15 mouse cellular contexts compared by ENCODE assay signal in genomic region chr4:133262375-133262765, GRCm38 (mm10). TPM values are rescaled to one million over a fixed set of nuclear protein-coding genes. Genes with fewer than 3 reads are reported as not detected.
A peak's percentile ranks its signal among the peaks of the same experiment; 100 is the strongest.
DNase-seq lines count a peak whose midpoint lies in the region; ATAC-seq and TF ChIP-seq lines count a peak whose summit lies in the region.
"Had no signal": no experiment of that assay in that cellular context is flagged by ENCODE, and none has a peak within 500 bp of the region (broad histone marks: within the 10 kb centered on the region; RNA-seq: fewer than 3 reads in every experiment).

No protein-coding gene starts in this region.

- TF ChIP-seq EP300 in CH12.LX (IDR thresholded peaks at IDR 0.05; ENCODE audit: low read length): no peak

- no peak for DNase-seq in hindbrain, embryonic 10.5 days (ENCODE audit: low spot score)
- no peak for DNase-seq in CH12.LX (ENCODE audit: extremely low read depth)
- no peak for DNase-seq in embryonic facial prominence, embryonic 14.5 days (ENCODE audit: low spot score)
- DNase-seq in gastrocnemius, adult 2 months: no peak
- DNase-seq in cerebellum, adult 11-12 months: no peak
- DNase-seq in urinary bladder, postnatal 4 days (ENCODE audit: low spot score in 2 of 2): no peak
- DNase-seq: adrenal gland, postnatal 25 days; gastrocnemius, postnatal 25 days; heart, postnatal 36 days; kidney, adult 11 months; lung, postnatal 10 days; right cerebral cortex, postnatal 4 days had no signal

- H3K9ac ChIP-seq in hindbrain, embryonic 12.5 days: no peak overlapping the region
- H3K9ac ChIP-seq in CH12.LX (ENCODE audit: insufficient read depth, low read depth): peak overlapping the region; percentile 46
- H3K9ac ChIP-seq in embryonic facial prominence, embryonic 14.5 days (ENCODE audit: low read depth, low read length): peak overlapping the region; percentile 11; the same call in 1 of the 2 replicates

- H3K27ac ChIP-seq in hindbrain, embryonic 10.5 days: peak overlapping the region; percentile 12; the same call in 1 of the 2 replicates
- no peak overlapping the region for H3K27ac ChIP-seq in hindbrain, embryonic 12.5 days
- H3K27ac ChIP-seq in CH12.LX (ENCODE audit: insufficient read depth, low read depth): peak overlapping the region; percentile 14; the same call in 1 of the 2 replicates
- peak overlapping the region; percentile 36; the same call in 1 of the 2 replicates for H3K27ac ChIP-seq in embryonic facial prominence, embryonic 14.5 days (replicated peaks; ENCODE audit: low read depth, low read length)
- no peak overlapping the region for H3K27ac ChIP-seq in gastrocnemius, adult 2 months

- ATAC-seq in hindbrain, embryonic 12.5 days (ENCODE audit: low FRiP score): no peak
- 0 out of 2 replicates have a peak, but pooled peaks have one; percentile 13 for ATAC-seq in embryonic facial prominence, embryonic 14.5 days (ENCODE audit: low read depth)

- TF ChIP-seq CTCF in CH12.LX (conservative IDR thresholded peaks at IDR 0.05 in 1 of 2, IDR thresholded peaks at IDR 0.05 in 1 of 2; ENCODE audit: low read depth in 2 of 2, low read length in 2 of 2): no peak
- no peak for TF ChIP-seq CTCF in gastrocnemius, adult 2 months (IDR thresholded peaks at IDR 0.05)

- H3K4me1 ChIP-seq in hindbrain, embryonic 10.5 days (replicated peaks): peaks cover 16% of the 10 kb centered on the region
- no peaks in the 10 kb centered on the region for H3K4me1 ChIP-seq in hindbrain, embryonic 12.5 days
- peaks cover 15 to 56% of the 10 kb centered on the region in 2 experiments for H3K4me1 ChIP-seq in CH12.LX (ENCODE audit: control insufficient read depth in 1 of 2, insufficient read depth in 2 of 2)
- no peaks in the 10 kb centered on the region for H3K4me1 ChIP-seq in embryonic facial prominence, embryonic 14.5 days (ENCODE audit: control insufficient read depth, insufficient read depth, low read length)
- peaks cover 53% of the 10 kb centered on the region for H3K4me1 ChIP-seq in megakaryocyte, embryonic 14.5 days

- 68% methylated on average over 7 of the region's 7 CpGs for WGBS in hindbrain, embryonic 10.5 days
- WGBS in hindbrain, embryonic 12.5 days: 65% methylated on average over 7 of the region's 7 CpGs
- 57% methylated on average over 7 of the region's 7 CpGs for WGBS in embryonic facial prominence, embryonic 14.5 days

- intact Hi-C loops in gastrocnemius, adult 2 months (cut with DNase I): no loop called here

- H3K4me2 ChIP-seq in hindbrain, embryonic 12.5 days (replicated peaks): no peak overlapping the region
- peak overlapping the region; percentile 26 for H3K4me2 ChIP-seq in CH12.LX (ENCODE audit: insufficient read depth, low read depth, poor library complexity, severe bottlenecking)
- peak overlapping the region; percentile 34 for H3K4me2 ChIP-seq in embryonic facial prominence, embryonic 14.5 days (ENCODE audit: low read depth, low read length)

- no peak overlapping the region for H3K4me3 ChIP-seq in hindbrain, embryonic 10.5 days
- no peak overlapping the region for H3K4me3 ChIP-seq in hindbrain, embryonic 12.5 days
- peak overlapping the region; percentile 36 to 47 (median 45) for H3K4me3 ChIP-seq in CH12.LX (replicated peaks in 1 of 3; ENCODE audit: low read depth in 2 of 3, low read length in 2 of 3, poor library complexity in 1 of 3)
- H3K4me3 ChIP-seq in embryonic facial prominence, embryonic 14.5 days (ENCODE audit: low read depth, low read length): peak overlapping the region; percentile 7; the same call in 1 of the 2 replicates
- H3K4me3 ChIP-seq in megakaryocyte, embryonic 14.5 days (replicated peaks): peak overlapping the region; percentile 81
- no peak overlapping the region for H3K4me3 ChIP-seq in gastrocnemius, adult 2 months

- peaks cover 23% of the 10 kb centered on the region for H3K27me3 ChIP-seq in hindbrain, embryonic 10.5 days (ENCODE audit: insufficient read depth, poor library complexity, severe bottlenecking)
- peaks cover 11% of the 10 kb centered on the region for H3K27me3 ChIP-seq in hindbrain, embryonic 12.5 days
- H3K27me3 ChIP-seq in CH12.LX (replicated peaks): no peaks in the 10 kb centered on the region
- H3K27me3 ChIP-seq in embryonic facial prominence, embryonic 14.5 days (replicated peaks; ENCODE audit: control insufficient read depth, insufficient read depth, low read length): no peaks in the 10 kb centered on the region
- H3K27me3 ChIP-seq in megakaryocyte, embryonic 14.5 days (replicated peaks): peaks cover 41% of the 10 kb centered on the region

- in situ Hi-C loops in CH12.LX (cut with MboI; ENCODE audit: low pct_ligation_motif_present, low pct_unique_long_range_greater_than_20kb, low sequenced_read_pairs): loop anchor here (5.0 kb wide), 1 partner anchor 40 kb away; no protein-coding TSS in a partner anchor

- H3K36me3 ChIP-seq in hindbrain, embryonic 10.5 days: peaks cover 46% of the 10 kb centered on the region
- peaks cover 40% of the 10 kb centered on the region for H3K36me3 ChIP-seq in hindbrain, embryonic 12.5 days
- H3K36me3 ChIP-seq in CH12.LX (replicated peaks in 1 of 2; ENCODE audit: control insufficient read depth in 1 of 2, insufficient read depth in 1 of 2, low read length in 1 of 2): peaks cover 25 to 66% of the 10 kb centered on the region in 2 experiments
- H3K36me3 ChIP-seq in embryonic facial prominence, embryonic 14.5 days (ENCODE audit: control insufficient read depth, insufficient read depth, low read length): peaks cover 34% of the 10 kb centered on the region
- peaks cover 35% of the 10 kb centered on the region for H3K36me3 ChIP-seq in megakaryocyte, embryonic 14.5 days (replicated peaks; ENCODE audit: low read length)

- dilution Hi-C loops in CH12.LX (cut with MboI; ENCODE audit: extremely low pct_ligation_motif_present, extremely low pct_unique_long_range_greater_than_20kb, low sequenced_read_pairs): no loop called here

- H3K79me2 ChIP-seq in CH12.LX (replicated peaks; ENCODE audit: control insufficient read depth, extremely low read depth, insufficient read depth, poor library complexity, severe bottlenecking): no peaks in the 10 kb centered on the region

- H3K9me3 ChIP-seq in hindbrain, embryonic 10.5 days: peaks cover 15% of the 10 kb centered on the region; the same call in 1 of the 2 replicates
- H3K9me3 ChIP-seq in hindbrain, embryonic 12.5 days (replicated peaks): 0 out of 2 replicates have a peak, but pooled peaks cover 7% of the 10 kb centered on the region
- H3K9me3 ChIP-seq in CH12.LX (replicated peaks; ENCODE audit: low read length): no peaks in the 10 kb centered on the region
- no peaks in the 10 kb centered on the region for H3K9me3 ChIP-seq in embryonic facial prominence, embryonic 14.5 days (ENCODE audit: control insufficient read depth, low read length)
- H3K9me3 ChIP-seq in megakaryocyte, embryonic 14.5 days: no peaks in the 10 kb centered on the region

- TF ChIP-seq POLR2A in CH12.LX (IDR thresholded peaks at IDR 0.05; ENCODE audit: low read depth, low read length): no peak

- TF ChIP-seq RAD21 in CH12.LX (IDR thresholded peaks at IDR 0.05; ENCODE audit: low read depth, low read length): no peak

RNA-seq across cellular contexts. Expression of gene Sytl1, which starts 0.5 kb away (rescaled TPM):
- polyA plus RNA-seq in hindbrain, embryonic 10.5 days (2016; fragmentation: Nextera tagmentation; extraction: Ambion mirVana): 1.2 and 1.6 TPM in 2 replicates
- polyA plus RNA-seq in hindbrain, embryonic 12.5 days (2016; fragmentation: Nextera tagmentation; extraction: Ambion mirVana): 0.67 and 1.2 TPM in 2 replicates
- total RNA-seq in CH12.LX (2012; rRNA removed) (11.9 and 20.0 TPM in 2 replicates), CH12.LX (2014; rRNA removed) (8.2 and 8.3 TPM in 2 replicates)
- 12.1 and 12.5 TPM in 2 replicates for polyA plus RNA-seq in CH12.LX (2012; ENCODE audit: insufficient read length, low read depth)
- 11.0 and 11.5 TPM in 2 replicates for polyA plus RNA-seq in embryonic facial prominence, embryonic 14.5 days (2014; fragmentation: Nextera tagmentation; extraction: Ambion mirVana)
- 6.0 TPM in 1 of 2 replicates, not detected in the other for polyA plus RNA-seq in megakaryocyte, embryonic 14.5 days (2012; ENCODE audit: insufficient read depth, low replicate concordance)
- total RNA-seq in gastrocnemius, adult 2 months (2021): not detected

RNA-seq across cellular contexts. Expression of gene Tmem222, which starts 15.2 kb away (rescaled TPM):
- polyA plus RNA-seq in hindbrain, embryonic 10.5 days (2016; fragmentation: Nextera tagmentation; extraction: Ambion mirVana): 82.8 and 87.8 TPM in 2 replicates
- 75.7 and 77.7 TPM in 2 replicates for polyA plus RNA-seq in hindbrain, embryonic 12.5 days (2016; fragmentation: Nextera tagmentation; extraction: Ambion mirVana)
- 64.0 and 64.8 TPM in 2 replicates for total RNA-seq in CH12.LX (2012; rRNA removed)
- total RNA-seq in CH12.LX (2014; rRNA removed): 85.0 and 95.7 TPM in 2 replicates
- polyA plus RNA-seq in CH12.LX (2012; ENCODE audit: insufficient read length, low read depth): 73.2 and 79.5 TPM in 2 replicates
- polyA plus RNA-seq in embryonic facial prominence, embryonic 14.5 days (2014; fragmentation: Nextera tagmentation; extraction: Ambion mirVana): 68.3 and 80.7 TPM in 2 replicates
- polyA plus RNA-seq in megakaryocyte, embryonic 14.5 days (2012; ENCODE audit: insufficient read depth, low replicate concordance): 5.8 and 12.2 TPM in 2 replicates
- 10 to 100 TPM; 21.6 to 25.7 TPM for total RNA-seq in gastrocnemius, adult 2 months (2021)

RNA-seq across cellular contexts. Expression of gene Map3k6, which starts 21.8 kb away (rescaled TPM):
- polyA plus RNA-seq in hindbrain, embryonic 10.5 days (2016; fragmentation: Nextera tagmentation; extraction: Ambion mirVana): 1.7 and 1.9 TPM in 2 replicates
- polyA plus RNA-seq in hindbrain, embryonic 12.5 days (2016; fragmentation: Nextera tagmentation; extraction: Ambion mirVana): 1.9 and 2.3 TPM in 2 replicates
- total RNA-seq in CH12.LX (2012; rRNA removed) (0.21 TPM in 1 of 2 replicates, not detected in the other), CH12.LX (2014; rRNA removed) (not detected in 2 replicates)
- polyA plus RNA-seq in CH12.LX (2012; ENCODE audit: insufficient read length, low read depth): not detected in 2 replicates
- polyA plus RNA-seq in embryonic facial prominence, embryonic 14.5 days (2014; fragmentation: Nextera tagmentation; extraction: Ambion mirVana): 6.0 and 7.9 TPM in 2 replicates
- polyA plus RNA-seq in megakaryocyte, embryonic 14.5 days (2012; ENCODE audit: insufficient read depth, low replicate concordance): 4.1 and 11.6 TPM in 2 replicates
- 10 to 100 TPM; 10.5 to 15.0 TPM for total RNA-seq in gastrocnemius, adult 2 months (2021)

RNA-seq across cellular contexts. Expression of gene Gpr3, which starts 50.0 kb away (rescaled TPM):
- 0.32 and 0.35 TPM in 2 replicates for polyA plus RNA-seq in hindbrain, embryonic 10.5 days (2016; fragmentation: Nextera tagmentation; extraction: Ambion mirVana)
- polyA plus RNA-seq in hindbrain, embryonic 12.5 days (2016; fragmentation: Nextera tagmentation; extraction: Ambion mirVana): 0.08 and 0.35 TPM in 2 replicates
- 0.13 and 0.17 TPM in 2 replicates for total RNA-seq in CH12.LX (2012; rRNA removed)
- total RNA-seq in CH12.LX (2014; rRNA removed): not detected in 2 replicates
- polyA plus RNA-seq in CH12.LX (2012; ENCODE audit: insufficient read length, low read depth): 0.11 TPM in 1 of 2 replicates, not detected in the other
- 0.18 and 0.19 TPM in 2 replicates for polyA plus RNA-seq in embryonic facial prominence, embryonic 14.5 days (2014; fragmentation: Nextera tagmentation; extraction: Ambion mirVana)
- not detected in 2 replicates for polyA plus RNA-seq in megakaryocyte, embryonic 14.5 days (2012; ENCODE audit: insufficient read depth, low replicate concordance)
- total RNA-seq in gastrocnemius, adult 2 months (2021): not detected
- total RNA-seq: adrenal gland, postnatal 25 days; gastrocnemius, postnatal 25 days had no signal

RNA-seq across cellular contexts. Expression of gene Cd164l2, which starts 50.4 kb away (rescaled TPM):
- polyA plus RNA-seq in hindbrain, embryonic 10.5 days (2016; fragmentation: Nextera tagmentation; extraction: Ambion mirVana): 1.1 and 2.2 TPM in 2 replicates
- 2.0 and 2.3 TPM in 2 replicates for polyA plus RNA-seq in hindbrain, embryonic 12.5 days (2016; fragmentation: Nextera tagmentation; extraction: Ambion mirVana)
- not detected in 2 replicates for total RNA-seq in CH12.LX (2012; rRNA removed)
- not detected in 2 replicates for total RNA-seq in CH12.LX (2014; rRNA removed)
- not detected in 2 replicates for polyA plus RNA-seq in CH12.LX (2012; ENCODE audit: insufficient read length, low read depth)
- polyA plus RNA-seq in embryonic facial prominence, embryonic 14.5 days (2014; fragmentation: Nextera tagmentation; extraction: Ambion mirVana): 2.5 and 3.8 TPM in 2 replicates
- 1.7 and 2.5 TPM in 2 replicates for polyA plus RNA-seq in megakaryocyte, embryonic 14.5 days (2012; ENCODE audit: insufficient read depth, low replicate concordance)
- total RNA-seq in gastrocnemius, adult 2 months (2021): under 1 TPM in 1 of 2 experiments, not detected in 1; 0.26 TPM
- total RNA-seq: gastrocnemius, postnatal 25 days had no signal
- polyA plus RNA-seq: forebrain, embryonic 11.5 days had no signal

Comparison
In these comparisons a context has a peak if more than half of its experiments do, and no peak if none do; other contexts are left out.
1. H3K27ac ChIP-seq: peak in hindbrain, embryonic 10.5 days (single experiment), CH12.LX (single experiment) and embryonic facial prominence, embryonic 14.5 days (single experiment); none in hindbrain, embryonic 12.5 days (single experiment) and gastrocnemius, adult 2 months (single experiment).
2. H3K4me3 ChIP-seq: peak in CH12.LX (3 of 3), embryonic facial prominence, embryonic 14.5 days (single experiment) and megakaryocyte, embryonic 14.5 days (single experiment); none in hindbrain, embryonic 10.5 days (single experiment), hindbrain, embryonic 12.5 days (single experiment) and gastrocnemius, adult 2 months (single experiment).